Mouse (Mus musculus): Measurements from ENCODE around the gene Hax1. TPM values are rescaled to one million over a fixed set of nuclear protein-coding genes. Genes with fewer than 3 reads are reported as not detected.
A peak's percentile ranks its signal among the peaks of the same experiment; 100 is the strongest.

Gene Hax1
- polyA plus RNA-seq, 1 experiment from 2014 or later, result 127 TPM

GRCm38 (mm10) chr3:89965972-89966371 is 32.6 kb downstream of the Hax1 start:
- no peaks in the 10 kb centered on the region for H3K9me3 ChIP-seq (ENCODE audit: control insufficient read depth, low read length)
- H3K4me3 ChIP-seq (ENCODE audit: low read depth, low read length), result no peak overlapping the region
- H3K4me2 ChIP-seq (ENCODE audit: low read depth, low read length), result no peak overlapping the region
- 0 out of 2 replicates have a peak, but pooled peaks cover 8% of the 10 kb centered on the region for H3K36me3 ChIP-seq (ENCODE audit: control insufficient read depth, insufficient read depth, low read length)
- 91% methylated on average over 5 of the region's 5 CpGs for WGBS
- no peak overlapping the region for H3K9ac ChIP-seq (ENCODE audit: low read depth, low read length)
- no peak overlapping the region for H3K27ac ChIP-seq (replicated peaks; ENCODE audit: low read depth, low read length)
- peaks cover 19% of the 10 kb centered on the region for H3K4me1 ChIP-seq (ENCODE audit: control insufficient read depth, insufficient read depth, low read length)
- ATAC-seq (ENCODE audit: low read depth), result no peak
- no peak for DNase-seq (ENCODE audit: low spot score)
- H3K27me3 ChIP-seq (replicated peaks; ENCODE audit: control insufficient read depth, insufficient read depth, low read length), result no peaks in the 10 kb centered on the region

GRCm38 (mm10) chr3:89965557-89965956 is 33.0 kb downstream of the Hax1 start:
- Histone ChIP-seq H3K4me1 (ENCODE audit: control insufficient read depth, insufficient read depth, low read length) (peaks cover 23% of the 10 kb centered on the region), H3K4me2 (ENCODE audit: low read depth, low read length) (no peak overlapping the region), H3K27me3 (replicated peaks; ENCODE audit: control insufficient read depth, insufficient read depth, low read length) (no peaks in the 10 kb centered on the region), H3K27ac (replicated peaks; ENCODE audit: low read depth, low read length) (no peak overlapping the region), H3K9me3 (ENCODE audit: control insufficient read depth, low read length) (no peaks in the 10 kb centered on the region), H3K36me3 (ENCODE audit: control insufficient read depth, insufficient read depth, low read length) (0 out of 2 replicates have a peak, but pooled peaks cover 8% of the 10 kb centered on the region), H3K4me3 (ENCODE audit: low read depth, low read length) (no peak overlapping the region), H3K9ac (ENCODE audit: low read depth, low read length) (no peak overlapping the region)
- 95% methylated on average over 8 of the region's 8 CpGs for WGBS
- ATAC-seq (ENCODE audit: low read depth), result no peak
- DNase-seq (ENCODE audit: low spot score), result no peak

- ATAC-seq (ENCODE audit: low read depth), result 0 out of 2 replicates have a peak, but pooled peaks have one; percentile 16
- 29% methylated on average over 22 of the region's 22 CpGs for whole genome bisulfite sequencing
- no peaks in the 10 kb centered on the region for H3K27me3 ChIP-seq (replicated peaks; ENCODE audit: control insufficient read depth, insufficient read depth, low read length)
- H3K9ac ChIP-seq (ENCODE audit: low read depth, low read length), result peak overlapping the region; percentile 97
- H3K4me2 ChIP-seq (ENCODE audit: low read depth, low read length), result peak overlapping the region; percentile 94
- H3K9me3 ChIP-seq (ENCODE audit: control insufficient read depth, low read length), result no peaks in the 10 kb centered on the region
- H3K4me1 ChIP-seq (ENCODE audit: control insufficient read depth, insufficient read depth, low read length), result peaks cover 33% of the 10 kb centered on the region
- peak overlapping the region; percentile 98 for H3K27ac ChIP-seq (replicated peaks; ENCODE audit: low read depth, low read length)
- H3K36me3 ChIP-seq (ENCODE audit: control insufficient read depth, insufficient read depth, low read length), result peaks cover 16% of the 10 kb centered on the region; the same call in 1 of the 2 replicates
- H3K4me3 ChIP-seq (ENCODE audit: low read depth, low read length), result peak overlapping the region; percentile 96
- peak; percentile 92 for DNase-seq (ENCODE audit: low spot score)
Measured at GRCm38 (mm10) chr3:89963926-89964739, 34.4 kb downstream of the Hax1 start.

- Histone ChIP-seq H3K9me3 (ENCODE audit: control insufficient read depth, low read length) (no peaks in the 10 kb centered on the region), H3K27ac (replicated peaks; ENCODE audit: low read depth, low read length) (peak within 1 kb of the TSS; percentile 98), H3K27me3 (replicated peaks; ENCODE audit: control insufficient read depth, insufficient read depth, low read length) (no peaks in the 10 kb centered on the region), H3K36me3 (ENCODE audit: control insufficient read depth, insufficient read depth, low read length) (peaks cover 22% of the 10 kb centered on the region), H3K4me3 (ENCODE audit: low read depth, low read length) (peak within 1 kb of the TSS; percentile 96), H3K4me2 (ENCODE audit: low read depth, low read length) (peak within 1 kb of the TSS; percentile 94), H3K9ac (ENCODE audit: low read depth, low read length) (peak within 1 kb of the TSS; percentile 97), H3K4me1 (ENCODE audit: control insufficient read depth, insufficient read depth, low read length) (peaks cover 33% of the 10 kb centered on the region)
- peak; percentile 68 for ATAC-seq (ENCODE audit: low read depth)
- DNase-seq (ENCODE audit: low spot score), result peak; percentile 93
- 1% methylated on average over 15 of the region's 35 CpGs for WGBS
Measured at GRCm38 (mm10) chr3:89963221-89963763, 35.3 kb downstream of the Hax1 start, which contains the start of gene Atp8b2. Gene Atp8b2 (minus strand): TSS chr3:89963508.

- Histone ChIP-seq H3K4me1 (ENCODE audit: control insufficient read depth, insufficient read depth, low read length) (peaks cover 33% of the 10 kb centered on the region), H3K9ac (ENCODE audit: low read depth, low read length) (peak overlapping the region; percentile 97), H3K4me2 (ENCODE audit: low read depth, low read length) (peak overlapping the region; percentile 94), H3K27me3 (replicated peaks; ENCODE audit: control insufficient read depth, insufficient read depth, low read length) (no peaks in the 10 kb centered on the region), H3K27ac (replicated peaks; ENCODE audit: low read depth, low read length) (peak overlapping the region; percentile 98), H3K4me3 (ENCODE audit: low read depth, low read length) (peak overlapping the region; percentile 96), H3K36me3 (ENCODE audit: control insufficient read depth, insufficient read depth, low read length) (peaks cover 27% of the 10 kb centered on the region), H3K9me3 (ENCODE audit: control insufficient read depth, low read length) (no peaks in the 10 kb centered on the region)
- DNase-seq (ENCODE audit: low spot score), result no peak
- peak; percentile 13 for ATAC-seq (ENCODE audit: low read depth)
- WGBS, result 2% methylated on average over 23 of the region's 30 CpGs
Measured at GRCm38 (mm10) chr3:89962751-89963220, 35.8 kb downstream of the Hax1 start.

- no peak; the same call in 1 of the 2 replicates for ATAC-seq (ENCODE audit: low read depth)
- peaks cover 33% of the 10 kb centered on the region for H3K4me1 ChIP-seq (ENCODE audit: control insufficient read depth, insufficient read depth, low read length)
- H3K4me3 ChIP-seq (ENCODE audit: low read depth, low read length), result peak overlapping the region; percentile 96
- H3K27me3 ChIP-seq (replicated peaks; ENCODE audit: control insufficient read depth, insufficient read depth, low read length), result no peaks in the 10 kb centered on the region
- H3K36me3 ChIP-seq (ENCODE audit: control insufficient read depth, insufficient read depth, low read length), result peaks cover 33% of the 10 kb centered on the region
- H3K9ac ChIP-seq (ENCODE audit: low read depth, low read length), result peak overlapping the region; percentile 97
- peak; percentile 53 for DNase-seq (ENCODE audit: low spot score)
- WGBS, result 1% methylated on average over 14 of the region's 14 CpGs
- no peaks in the 10 kb centered on the region for H3K9me3 ChIP-seq (ENCODE audit: control insufficient read depth, low read length)
- H3K4me2 ChIP-seq (ENCODE audit: low read depth, low read length), result peak overlapping the region; percentile 94
- H3K27ac ChIP-seq (replicated peaks; ENCODE audit: low read depth, low read length), result peak overlapping the region; percentile 98
Measured at GRCm38 (mm10) chr3:89962059-89962750, 36.4 kb downstream of the Hax1 start.

- 43% methylated on average over 4 of the region's 4 CpGs for WGBS
- peaks cover 41% of the 10 kb centered on the region for H3K36me3 ChIP-seq (ENCODE audit: control insufficient read depth, insufficient read depth, low read length)
- ATAC-seq (ENCODE audit: low read depth) (no peak), DNase-seq (ENCODE audit: low spot score) (no peak)
- peaks cover 33% of the 10 kb centered on the region for H3K4me1 ChIP-seq (ENCODE audit: control insufficient read depth, insufficient read depth, low read length)
- H3K4me3 ChIP-seq (ENCODE audit: low read depth, low read length), result peak overlapping the region; percentile 96
- no peaks in the 10 kb centered on the region for H3K9me3 ChIP-seq (ENCODE audit: control insufficient read depth, low read length)
- H3K27ac ChIP-seq (replicated peaks; ENCODE audit: low read depth, low read length), result peak overlapping the region; percentile 98; the same call in 1 of the 2 replicates
- peak overlapping the region; percentile 94 for H3K4me2 ChIP-seq (ENCODE audit: low read depth, low read length)
- H3K27me3 ChIP-seq (replicated peaks; ENCODE audit: control insufficient read depth, insufficient read depth, low read length), result no peaks in the 10 kb centered on the region
- peak overlapping the region; percentile 97 for H3K9ac ChIP-seq (ENCODE audit: low read depth, low read length)
Measured at GRCm38 (mm10) chr3:89961436-89961835, 37.1 kb downstream of the Hax1 start.

GRCm38 (mm10) chr3:89960469-89960868 is 38.1 kb downstream of the Hax1 start:
- H3K4me2 ChIP-seq (ENCODE audit: low read depth, low read length), result peak overlapping the region; percentile 94
- H3K9me3 ChIP-seq (ENCODE audit: control insufficient read depth, low read length), result no peaks in the 10 kb centered on the region
- H3K9ac ChIP-seq (ENCODE audit: low read depth, low read length), result peak overlapping the region; percentile 71
- H3K4me3 ChIP-seq (ENCODE audit: low read depth, low read length), result peak overlapping the region; percentile 96
- ATAC-seq (ENCODE audit: low read depth) (peak; percentile 93), DNase-seq (ENCODE audit: low spot score) (peak; percentile 96)
- H3K36me3 ChIP-seq (ENCODE audit: control insufficient read depth, insufficient read depth, low read length), result peaks cover 49% of the 10 kb centered on the region
- WGBS, result under 1% methylated on average over 24 of the region's 30 CpGs
- H3K27ac ChIP-seq (replicated peaks; ENCODE audit: low read depth, low read length), result peak overlapping the region; percentile 64; the same call in 1 of the 2 replicates
- peaks cover 33% of the 10 kb centered on the region for H3K4me1 ChIP-seq (ENCODE audit: control insufficient read depth, insufficient read depth, low read length)
- no peaks in the 10 kb centered on the region for H3K27me3 ChIP-seq (replicated peaks; ENCODE audit: control insufficient read depth, insufficient read depth, low read length)

All from embryonic facial prominence, embryonic 14.5 days (tissue).